Mouse (Mus musculus): ENCODE measurements around the gene Limk2. TPM values are rescaled to one million over a fixed set of nuclear protein-coding genes. Genes with fewer than 3 reads are reported as not detected.

Gene Limk2
- polyA plus RNA-seq, 1 experiment from 2014 or later = 74.8 TPM

DNA sequence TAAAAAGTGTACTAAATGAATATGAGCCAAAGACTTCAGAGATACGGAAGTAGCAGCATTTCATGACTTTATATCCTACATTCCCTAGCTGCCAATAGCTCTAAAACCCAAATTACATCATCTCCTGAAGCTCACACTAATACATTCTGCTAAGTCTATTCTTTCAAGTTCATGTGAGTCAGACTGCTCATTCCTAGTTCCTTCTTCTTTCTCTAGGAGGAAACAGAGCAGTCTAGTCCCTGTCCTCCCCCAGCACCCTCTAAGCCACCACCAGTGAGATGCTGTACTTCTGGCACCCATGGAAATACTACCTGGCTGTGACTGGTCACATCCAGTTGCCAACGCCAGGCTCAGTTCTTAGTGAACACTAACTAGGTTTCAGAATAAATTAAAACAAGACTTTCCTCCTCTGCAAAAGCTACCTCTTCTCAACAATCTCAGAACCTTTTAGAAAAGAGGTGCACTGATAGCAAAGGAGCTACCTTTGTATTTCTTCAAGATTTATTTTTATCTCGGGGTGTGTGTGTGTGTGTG is 18.8 kb upstream of the Limk2 start:
- Histone ChIP-seq H3K36me3 (ENCODE audit: control insufficient read depth, insufficient read depth, low read length) (peaks cover 5% of the 10 kb centered on the region; the same call in 1 of the 2 replicates), H3K4me2 (replicated peaks; ENCODE audit: low read depth, low read length) (no peak overlapping the region), H3K4me3 (ENCODE audit: low read depth, low read length) (no peak overlapping the region), H3K27me3 (ENCODE audit: control insufficient read depth, insufficient read depth, low read length) (no peaks in the 10 kb centered on the region), H3K4me1 (replicated peaks; ENCODE audit: control insufficient read depth, insufficient read depth, low read length) (no peaks in the 10 kb centered on the region), H3K27ac (ENCODE audit: low read depth, low read length) (no peak overlapping the region), H3K9ac (ENCODE audit: low read depth, low read length) (no peak overlapping the region), H3K9me3 (ENCODE audit: control insufficient read depth, low read length) (no peaks in the 10 kb centered on the region)
- no peak for ATAC-seq (ENCODE audit: low FRiP score)
- 91% methylated on average over 3 of the region's 3 CpGs for WGBS
- no peak for DNase-seq (ENCODE audit: low spot score)

DNA sequence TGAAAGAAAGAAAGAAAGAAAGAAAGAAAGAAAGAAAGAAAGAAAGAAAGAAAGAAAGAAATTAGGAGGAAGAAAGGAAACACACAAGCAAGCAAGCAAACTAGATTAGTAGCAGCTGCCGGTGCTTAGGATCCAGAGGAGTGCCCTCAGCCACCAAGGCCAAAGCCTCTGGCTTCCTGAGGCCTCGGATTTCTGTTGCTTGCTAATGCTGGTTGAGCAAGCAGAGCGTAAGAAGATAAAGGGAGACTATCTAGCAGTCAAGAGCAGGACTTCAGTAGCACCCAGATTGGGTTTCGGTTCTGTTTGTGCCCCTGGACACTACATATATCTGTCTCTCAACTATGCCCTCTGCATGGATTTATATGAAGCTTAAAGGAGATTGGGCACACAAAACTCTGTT is 13.3 kb upstream of the Limk2 start:
- peaks cover 10% of the 10 kb centered on the region; the same call in 1 of the 2 replicates for H3K36me3 ChIP-seq (ENCODE audit: control insufficient read depth, insufficient read depth, low read length)
- DNase-seq (ENCODE audit: low spot score) (no peak), ATAC-seq (ENCODE audit: low FRiP score) (no peak)
- 84% methylated on average over 4 of the region's 4 CpGs for WGBS
- no peaks in the 10 kb centered on the region for H3K9me3 ChIP-seq (ENCODE audit: control insufficient read depth, low read length)
- no peak overlapping the region for H3K4me2 ChIP-seq (replicated peaks; ENCODE audit: low read depth, low read length)
- H3K27me3 ChIP-seq (ENCODE audit: control insufficient read depth, insufficient read depth, low read length) = no peaks in the 10 kb centered on the region
- H3K9ac ChIP-seq (ENCODE audit: low read depth, low read length) = no peak overlapping the region
- no peaks in the 10 kb centered on the region for H3K4me1 ChIP-seq (replicated peaks; ENCODE audit: control insufficient read depth, insufficient read depth, low read length)
- H3K27ac ChIP-seq (ENCODE audit: low read depth, low read length) = no peak overlapping the region
- H3K4me3 ChIP-seq (ENCODE audit: low read depth, low read length) = no peak overlapping the region

DNA sequence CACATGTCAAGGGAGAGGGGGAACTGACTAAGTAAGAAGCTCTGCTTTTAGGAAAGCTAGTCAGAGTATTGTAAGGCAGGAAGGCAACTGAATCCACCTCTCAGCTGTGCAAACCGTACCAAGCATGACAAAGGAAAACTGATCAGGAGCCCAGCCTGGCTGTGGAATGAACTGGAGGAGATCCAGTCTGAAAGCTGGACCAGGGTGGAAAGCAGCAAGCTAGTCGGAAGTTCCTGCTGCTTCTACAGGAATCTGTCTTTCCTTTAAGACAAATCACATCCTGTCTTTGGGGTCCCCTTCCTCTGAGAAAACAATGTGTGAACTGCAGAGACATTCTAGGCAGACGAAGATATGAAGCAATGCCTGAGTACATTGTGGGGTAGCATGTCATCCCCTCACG is 9.8 kb upstream of the Limk2 start:
- H3K27me3 ChIP-seq (ENCODE audit: control insufficient read depth, insufficient read depth, low read length) = no peaks in the 10 kb centered on the region
- H3K36me3 ChIP-seq (ENCODE audit: control insufficient read depth, insufficient read depth, low read length) = peaks cover 5% of the 10 kb centered on the region; the same call in 1 of the 2 replicates
- DNase-seq (ENCODE audit: low spot score) (no peak), ATAC-seq (ENCODE audit: low FRiP score) (no peak)
- no peaks in the 10 kb centered on the region for H3K4me1 ChIP-seq (replicated peaks; ENCODE audit: control insufficient read depth, insufficient read depth, low read length)
- no peak overlapping the region for H3K4me2 ChIP-seq (replicated peaks; ENCODE audit: low read depth, low read length)
- H3K27ac ChIP-seq (ENCODE audit: low read depth, low read length) = no peak overlapping the region
- WGBS = 82% methylated on average over 4 of the region's 4 CpGs
- H3K9me3 ChIP-seq (ENCODE audit: control insufficient read depth, low read length) = no peaks in the 10 kb centered on the region
- H3K9ac ChIP-seq (ENCODE audit: low read depth, low read length) = no peak overlapping the region
- no peak overlapping the region for H3K4me3 ChIP-seq (ENCODE audit: low read depth, low read length)

DNA sequence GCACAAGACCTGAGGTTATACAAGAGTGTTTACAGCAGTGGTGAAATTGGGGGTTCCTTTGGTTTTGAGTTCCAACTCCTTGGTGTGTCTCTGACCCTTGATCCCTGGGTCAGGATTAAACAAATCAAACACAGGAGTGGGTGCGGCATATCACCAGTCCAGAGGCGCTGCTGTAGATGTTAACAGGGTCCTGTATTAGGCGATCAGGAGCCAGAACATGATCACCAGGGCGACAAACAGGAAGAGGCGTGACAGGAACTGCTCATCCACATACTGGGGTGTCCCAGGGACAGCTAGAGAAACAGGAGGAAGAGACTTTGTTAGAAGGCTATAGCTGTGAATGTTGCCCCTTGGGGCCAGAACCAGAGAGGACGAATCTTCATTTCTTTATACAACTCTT is 8.8 kb upstream of the Limk2 start:
- no peak for DNase-seq (ENCODE audit: low spot score)
- H3K27ac ChIP-seq (ENCODE audit: low read depth, low read length) = no peak overlapping the region
- no peak overlapping the region for H3K9ac ChIP-seq (ENCODE audit: low read depth, low read length)
- no peak overlapping the region for H3K4me2 ChIP-seq (replicated peaks; ENCODE audit: low read depth, low read length)
- WGBS = 84% methylated on average over 6 of the region's 6 CpGs
- peaks cover 5% of the 10 kb centered on the region; the same call in 1 of the 2 replicates for H3K36me3 ChIP-seq (ENCODE audit: control insufficient read depth, insufficient read depth, low read length)
- H3K4me1 ChIP-seq (replicated peaks; ENCODE audit: control insufficient read depth, insufficient read depth, low read length) = no peaks in the 10 kb centered on the region
- H3K4me3 ChIP-seq (ENCODE audit: low read depth, low read length) = no peak overlapping the region
- no peaks in the 10 kb centered on the region for H3K9me3 ChIP-seq (ENCODE audit: control insufficient read depth, low read length)
- H3K27me3 ChIP-seq (ENCODE audit: control insufficient read depth, insufficient read depth, low read length) = no peaks in the 10 kb centered on the region
- no peak for ATAC-seq (ENCODE audit: low FRiP score)

GRCm38 (mm10) chr11:3416399-3416798 is 7.4 kb upstream of the Limk2 start:
- H3K27me3 ChIP-seq (ENCODE audit: control insufficient read depth, insufficient read depth, low read length) = no peaks in the 10 kb centered on the region
- H3K36me3 ChIP-seq (ENCODE audit: control insufficient read depth, insufficient read depth, low read length) = peaks cover 5% of the 10 kb centered on the region; the same call in 1 of the 2 replicates
- no peak overlapping the region for H3K9ac ChIP-seq (ENCODE audit: low read depth, low read length)

DNA sequence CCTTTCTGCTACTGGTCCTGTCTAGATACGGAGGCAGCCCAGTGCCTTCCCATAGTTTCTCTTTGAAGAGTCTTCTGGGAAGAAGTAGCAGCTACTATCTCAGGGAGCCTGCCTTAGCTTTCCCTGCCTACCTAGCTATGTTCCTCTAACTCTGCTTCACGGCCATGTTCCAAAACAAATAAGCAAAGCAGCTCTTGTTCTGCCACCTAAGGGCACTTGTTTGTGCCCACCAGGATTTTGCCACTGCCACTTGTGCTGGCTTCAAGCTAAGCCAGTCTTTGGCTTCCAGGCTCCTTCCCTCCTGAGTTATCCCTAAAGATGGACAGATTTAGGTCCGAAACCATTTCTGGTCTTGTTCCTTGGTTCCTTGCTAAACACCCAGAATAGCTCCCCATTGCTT is 3.1 kb upstream of the Limk2 start:
- Histone ChIP-seq H3K9ac (ENCODE audit: low read depth, low read length) (no peak overlapping the region), H3K4me3 (ENCODE audit: low read depth, low read length) (no peak overlapping the region), H3K27me3 (ENCODE audit: control insufficient read depth, insufficient read depth, low read length) (no peaks in the 10 kb centered on the region; the same call in 1 of the 2 replicates), H3K36me3 (ENCODE audit: control insufficient read depth, insufficient read depth, low read length) (no peaks in the 10 kb centered on the region), H3K9me3 (ENCODE audit: control insufficient read depth, low read length) (no peaks in the 10 kb centered on the region), H3K4me2 (replicated peaks; ENCODE audit: low read depth, low read length) (no peak overlapping the region), H3K27ac (ENCODE audit: low read depth, low read length) (no peak overlapping the region), H3K4me1 (replicated peaks; ENCODE audit: control insufficient read depth, insufficient read depth, low read length) (peaks cover 3% of the 10 kb centered on the region; the same call in 1 of the 2 replicates)
- DNase-seq (ENCODE audit: low spot score) (no peak), ATAC-seq (ENCODE audit: low FRiP score) (no peak)
- WGBS = 86% methylated on average over 3 of the region's 3 CpGs

More at GRCm38 (mm10) chr11:3416399-3416798, 7.4 kb upstream of the Limk2 start:
- Histone ChIP-seq H3K9me3 (ENCODE audit: control insufficient read depth, low read length) (no peaks in the 10 kb centered on the region), H3K4me3 (ENCODE audit: low read depth, low read length) (no peak overlapping the region), H3K4me1 (replicated peaks; ENCODE audit: control insufficient read depth, insufficient read depth, low read length) (no peaks in the 10 kb centered on the region), H3K27ac (ENCODE audit: low read depth, low read length) (no peak overlapping the region), H3K4me2 (replicated peaks; ENCODE audit: low read depth, low read length) (no peak overlapping the region)
- ATAC-seq (ENCODE audit: low FRiP score) (no peak), DNase-seq (ENCODE audit: low spot score) (no peak)
- WGBS = 90% methylated on average over 3 of the region's 3 CpGs

DNA sequence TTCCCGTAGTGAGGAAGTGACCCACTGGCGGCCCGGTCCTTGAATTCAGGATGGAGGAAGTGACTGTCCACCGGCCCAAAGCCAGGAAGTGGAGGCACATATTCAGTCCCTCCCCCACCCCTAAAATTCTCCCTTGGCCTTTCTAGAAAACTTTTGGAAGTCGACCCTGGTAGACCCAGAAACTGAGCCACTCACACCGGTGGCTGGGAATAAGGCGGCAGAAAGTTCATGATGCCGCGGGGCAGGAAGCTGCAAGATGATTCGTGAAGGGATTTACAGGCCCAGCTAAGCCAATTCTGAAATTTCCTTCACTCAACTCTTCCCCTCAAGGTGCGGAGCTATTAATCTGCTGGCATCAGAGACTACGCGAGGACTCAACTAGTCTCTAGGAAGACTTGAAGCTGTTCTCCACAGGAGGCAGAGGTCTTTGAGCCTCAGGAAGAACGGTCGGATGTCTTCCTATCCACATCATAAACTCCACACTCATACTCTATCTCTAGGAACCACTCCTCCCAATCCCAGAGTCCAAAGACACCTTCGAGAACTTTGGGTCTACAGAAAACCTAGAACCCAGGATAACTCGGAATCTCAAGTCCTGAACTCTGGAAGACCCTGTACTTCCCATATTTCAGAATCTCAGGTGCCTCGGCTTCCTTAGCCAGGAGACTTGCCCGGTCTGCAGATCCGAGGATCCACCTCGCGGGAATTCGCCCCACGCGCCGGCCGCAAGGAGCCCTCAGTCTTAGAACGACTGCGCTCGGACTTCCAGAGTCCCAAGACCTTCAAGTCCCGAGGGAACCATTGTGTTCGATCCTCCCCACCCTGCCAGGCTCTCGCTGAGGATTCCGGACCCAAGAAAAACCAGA is 625 bp downstream of the Limk2 start:
- WGBS = 6% methylated on average over 34 of the region's 34 CpGs
- H3K27me3 ChIP-seq (ENCODE audit: control insufficient read depth, insufficient read depth, low read length) = no peaks in the 10 kb centered on the region; the same call in 1 of the 2 replicates
- 0 out of 2 replicates have a peak, but pooled peaks have one; percentile 7 for ATAC-seq (ENCODE audit: low FRiP score)

DNA sequence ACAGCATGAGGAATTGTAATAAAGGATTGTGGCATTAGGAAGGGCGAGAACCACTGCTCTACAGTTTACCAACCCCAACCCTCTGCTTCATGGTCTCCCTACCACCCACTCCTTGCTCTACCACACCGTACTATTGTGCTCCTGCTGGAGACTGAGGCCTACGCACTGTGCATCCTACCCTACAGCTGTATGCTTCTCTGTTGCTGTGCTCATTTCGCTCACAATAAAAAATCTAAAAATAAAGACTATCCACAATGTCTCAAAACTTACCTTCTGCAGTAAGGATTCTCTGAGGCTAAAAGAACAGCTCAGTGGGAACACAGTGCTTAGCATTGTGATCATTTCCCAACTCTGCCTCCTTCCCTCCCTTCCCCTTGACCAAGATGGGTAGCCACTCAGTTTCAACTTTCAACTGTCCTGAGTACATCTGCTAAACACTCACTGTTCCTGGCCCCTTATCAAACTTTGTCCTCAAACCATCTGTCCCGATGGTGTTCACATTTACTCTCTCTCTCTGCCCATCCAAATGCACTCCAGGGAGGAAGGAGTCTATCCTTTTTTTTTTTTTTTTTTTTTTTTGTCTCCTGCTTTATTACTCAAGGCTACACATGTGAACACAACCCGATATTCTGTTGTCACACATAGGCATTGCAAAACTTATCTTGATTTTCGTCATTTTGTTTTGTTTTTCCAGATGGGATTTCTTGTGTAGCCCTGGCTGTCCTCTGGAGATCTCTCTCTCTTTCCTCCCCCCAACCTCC is 4.5 kb downstream of the Limk2 start:
- Histone ChIP-seq H3K36me3 (ENCODE audit: control insufficient read depth, insufficient read depth, low read length) (no peaks in the 10 kb centered on the region), H3K27ac (ENCODE audit: low read depth, low read length) (no peak overlapping the region), H3K4me1 (replicated peaks; ENCODE audit: control insufficient read depth, insufficient read depth, low read length) (peaks cover 3% of the 10 kb centered on the region; the same call in 1 of the 2 replicates), H3K4me2 (replicated peaks; ENCODE audit: low read depth, low read length) (no peak overlapping the region), H3K9ac (ENCODE audit: low read depth, low read length) (no peak overlapping the region), H3K9me3 (ENCODE audit: control insufficient read depth, low read length) (no peaks in the 10 kb centered on the region), H3K4me3 (ENCODE audit: low read depth, low read length) (no peak overlapping the region), H3K27me3 (ENCODE audit: control insufficient read depth, insufficient read depth, low read length) (no peaks in the 10 kb centered on the region)
- no peak for ATAC-seq (ENCODE audit: low FRiP score)
- DNase-seq (ENCODE audit: low spot score) = no peak
- WGBS = 89% methylated on average over 7 of the region's 7 CpGs

More for the DNA sequence above, 625 bp downstream of the Limk2 start:
- Histone ChIP-seq H3K4me2 (replicated peaks; ENCODE audit: low read depth, low read length) (peak overlapping the region; percentile 74), H3K9me3 (ENCODE audit: control insufficient read depth, low read length) (no peaks in the 10 kb centered on the region), H3K4me1 (replicated peaks; ENCODE audit: control insufficient read depth, insufficient read depth, low read length) (peaks cover 3% of the 10 kb centered on the region; the same call in 1 of the 2 replicates), H3K9ac (ENCODE audit: low read depth, low read length) (peak overlapping the region; percentile 77), H3K27ac (ENCODE audit: low read depth, low read length) (no peak overlapping the region; the same call in 1 of the 2 replicates), H3K36me3 (ENCODE audit: control insufficient read depth, insufficient read depth, low read length) (no peaks in the 10 kb centered on the region), H3K4me3 (ENCODE audit: low read depth, low read length) (peak overlapping the region; percentile 73)
- DNase-seq (ENCODE audit: low spot score) = peak; percentile 50

Data from hindbrain, embryonic 11.5 days (tissue).